11 mouse cellular contexts compared by ENCODE assay signal in genomic region chr2:158669199-158670195, GRCm38 (mm10). TPM values are rescaled to one million over a fixed set of nuclear protein-coding genes. Genes with fewer than 3 reads are reported as not detected.
A peak's percentile ranks its signal among the peaks of the same experiment; 100 is the strongest.
DNase-seq lines count a peak whose midpoint lies in the region; ATAC-seq lines count a peak whose summit lies in the region.
"Had no signal": no experiment of that assay in that cellular context is flagged by ENCODE, and none has a peak within 500 bp of the region (broad histone marks: within the 10 kb centered on the region; RNA-seq: fewer than 3 reads in every experiment).

No protein-coding gene starts in this region.

- no peaks in the 10 kb centered on the region for H3K9me3 ChIP-seq in heart, embryonic 13.5 days
- no peaks in the 10 kb centered on the region for H3K9me3 ChIP-seq in intestine, embryonic 14.5 days (ENCODE audit: control insufficient read depth, low read length)
- H3K9me3 ChIP-seq in midbrain, embryonic 16.5 days (replicated peaks; ENCODE audit: control insufficient read depth, low read length, poor library complexity, severe bottlenecking) = no peaks in the 10 kb centered on the region
- H3K9me3 ChIP-seq: neural tube, embryonic 12.5 days had no signal

- H3K27me3 ChIP-seq in heart, embryonic 13.5 days (replicated peaks) = peaks cover 59% of the 10 kb centered on the region
- peaks cover 56% of the 10 kb centered on the region for H3K27me3 ChIP-seq in intestine, embryonic 14.5 days (replicated peaks; ENCODE audit: control insufficient read depth, insufficient read depth, low read length)
- no peaks in the 10 kb centered on the region for H3K27me3 ChIP-seq in midbrain, embryonic 16.5 days (ENCODE audit: control insufficient read depth, insufficient read depth, low read depth, low read length)

- H3K9ac ChIP-seq in heart, embryonic 13.5 days = no peak overlapping the region
- H3K9ac ChIP-seq in intestine, embryonic 14.5 days (ENCODE audit: low read length) = no peak overlapping the region
- H3K9ac ChIP-seq in midbrain, embryonic 16.5 days (ENCODE audit: low read depth, low read length) = 0 out of 2 replicates have a peak overlapping the region, but pooled peaks have one; percentile 84

- H3K27ac ChIP-seq in heart, embryonic 13.5 days (replicated peaks) = peak overlapping the region; percentile 1; the same call in 1 of the 2 replicates
- H3K27ac ChIP-seq in intestine, embryonic 14.5 days (ENCODE audit: low read depth) = no peak overlapping the region
- H3K27ac ChIP-seq in midbrain, embryonic 16.5 days (ENCODE audit: low read length) = no peak overlapping the region
- H3K27ac ChIP-seq: neural tube, embryonic 12.5 days had no signal

- DNase-seq in heart, adult 8-10 months (ENCODE audit: low spot score) = no peak
- DNase-seq in intestine, embryonic 14.5 days (ENCODE audit: low spot score) = no peak
- no peak for DNase-seq in adrenal gland, postnatal 14 days
- no peak for DNase-seq in cerebellum, postnatal 10 days
- no peak for DNase-seq in yolk sac, embryonic 10.5 days (ENCODE audit: low spot score)
- DNase-seq: cerebellum, postnatal 14 days had no signal

- H3K4me2 ChIP-seq in heart, embryonic 13.5 days = peak overlapping the region; percentile 99
- peak overlapping the region; percentile 75; the same call in 1 of the 2 replicates for H3K4me2 ChIP-seq in intestine, embryonic 14.5 days (ENCODE audit: low read length)
- peak overlapping the region; percentile 87 for H3K4me2 ChIP-seq in midbrain, embryonic 16.5 days (ENCODE audit: low read length)

- no peak overlapping the region for H3K4me3 ChIP-seq in heart, embryonic 13.5 days
- no peak overlapping the region for H3K4me3 ChIP-seq in intestine, embryonic 14.5 days (ENCODE audit: low read depth, low read length)
- H3K4me3 ChIP-seq in midbrain, embryonic 16.5 days (ENCODE audit: low read depth, low read length) = peak overlapping the region; percentile 73

- H3K4me1 ChIP-seq in heart, embryonic 13.5 days = peaks cover 62% of the 10 kb centered on the region
- H3K4me1 ChIP-seq in intestine, embryonic 14.5 days (replicated peaks; ENCODE audit: control insufficient read depth, insufficient read depth, low read length) = peaks cover 20% of the 10 kb centered on the region
- peaks cover 37% of the 10 kb centered on the region for H3K4me1 ChIP-seq in midbrain, embryonic 16.5 days (ENCODE audit: control insufficient read depth, insufficient read depth, low read length)

- no peak for ATAC-seq in heart, embryonic 13.5 days (ENCODE audit: extremely low read depth, insufficient number of reproducible peaks, low FRiP score, low TSS enrichment)
- peak; percentile 34 for ATAC-seq in CD4-positive, CD25-positive, alpha-beta regulatory T cell, adult 4 months
- no peak for ATAC-seq in intestine, embryonic 14.5 days (replicated peaks; ENCODE audit: low FRiP score, low TSS enrichment, low read depth)
- ATAC-seq in midbrain, embryonic 16.5 days = no peak

- WGBS in heart, embryonic 13.5 days = 53% methylated on average over 13 of the region's 13 CpGs
- 55% methylated on average over 13 of the region's 13 CpGs for WGBS in intestine, embryonic 14.5 days
- 64% methylated on average over 13 of the region's 13 CpGs for WGBS in midbrain, embryonic 16.5 days

- no peaks in the 10 kb centered on the region for H3K36me3 ChIP-seq in heart, embryonic 13.5 days
- no peaks in the 10 kb centered on the region for H3K36me3 ChIP-seq in intestine, embryonic 14.5 days (ENCODE audit: control insufficient read depth, insufficient read depth, low read length)
- no peaks in the 10 kb centered on the region for H3K36me3 ChIP-seq in midbrain, embryonic 16.5 days (ENCODE audit: control insufficient read depth, insufficient read depth, low read length)
- H3K36me3 ChIP-seq: neural tube, embryonic 12.5 days had no signal

RNA-seq across cellular contexts. Expression of gene Ppp1r16b, which starts 4.3 kb away (rescaled TPM):
- 4.5 and 4.9 TPM in 2 replicates for polyA plus RNA-seq in heart, embryonic 13.5 days (2015; fragmentation: Nextera tagmentation; extraction: Ambion mirVana)
- 10 to 100 TPM in 2 of 4 experiments, 1 to 10 TPM in 2; 7.8 to 12.3 (median 10.1) TPM for total RNA-seq in heart, adult 8-10 months (2022)
- polyA plus RNA-seq in CD4-positive, CD25-positive, alpha-beta regulatory T cell, adult 4 months (2017; shearing (Covaris generic)) = 100 to 1,000 TPM; 121 to 150 TPM
- polyA plus RNA-seq in intestine, embryonic 14.5 days (2014; fragmentation: Nextera tagmentation; extraction: Ambion mirVana) = 5.0 and 5.4 TPM in 2 replicates
- polyA plus RNA-seq in midbrain, embryonic 16.5 days (2015; fragmentation: Nextera tagmentation; extraction: Ambion mirVana) = 22.0 and 27.7 TPM in 2 replicates
- 11.5 and 16.0 TPM in 2 replicates for total RNA-seq in adrenal gland, postnatal 14 days (2021)

RNA-seq across cellular contexts. Expression of gene Actr5, which starts 44.8 kb away (rescaled TPM):
- polyA plus RNA-seq in heart, embryonic 13.5 days (2015; fragmentation: Nextera tagmentation; extraction: Ambion mirVana) = 7.2 and 7.6 TPM in 2 replicates
- total RNA-seq in heart, adult 8-10 months (2022) = 1 to 10 TPM; 5.0 to 6.4 (median 6.3) TPM
- polyA plus RNA-seq in CD4-positive, CD25-positive, alpha-beta regulatory T cell, adult 4 months (2017; shearing (Covaris generic)) = 1 to 10 TPM; 2.1 to 2.9 TPM
- 12.7 and 13.0 TPM in 2 replicates for polyA plus RNA-seq in intestine, embryonic 14.5 days (2014; fragmentation: Nextera tagmentation; extraction: Ambion mirVana)
- polyA plus RNA-seq in midbrain, embryonic 16.5 days (2015; fragmentation: Nextera tagmentation; extraction: Ambion mirVana) = 8.9 and 9.5 TPM in 2 replicates
- total RNA-seq in adrenal gland, postnatal 14 days (2021) = 9.9 and 10.8 TPM in 2 replicates

RNA-seq across cellular contexts. Expression of gene Slc32a1, which starts 58.9 kb away (rescaled TPM):
- polyA plus RNA-seq in heart, embryonic 13.5 days (2015; fragmentation: Nextera tagmentation; extraction: Ambion mirVana) = not detected in 2 replicates
- total RNA-seq in heart, adult 8-10 months (2022) = not detected
- not detected for polyA plus RNA-seq in CD4-positive, CD25-positive, alpha-beta regulatory T cell, adult 4 months (2017; shearing (Covaris generic))
- not detected in 2 replicates for polyA plus RNA-seq in intestine, embryonic 14.5 days (2014; fragmentation: Nextera tagmentation; extraction: Ambion mirVana)
- 8.2 and 8.6 TPM in 2 replicates for polyA plus RNA-seq in midbrain, embryonic 16.5 days (2015; fragmentation: Nextera tagmentation; extraction: Ambion mirVana)
- 0.26 TPM in 1 of 2 replicates, not detected in the other for total RNA-seq in adrenal gland, postnatal 14 days (2021)
- total RNA-seq: MEL had no signal
